25 mouse cellular contexts compared by ENCODE assay signal in genomic region chr11:42575146-42575873, GRCm38 (mm10).
DNase-seq lines count a peak whose midpoint lies in the region; ATAC-seq and TF ChIP-seq lines count a peak whose summit lies in the region.
"Had no signal": no experiment of that assay in that cellular context is flagged by ENCODE, and none has a peak within 500 bp of the region (broad histone marks: within the 10 kb centered on the region; RNA-seq: fewer than 3 reads in every experiment).

No protein-coding gene starts in this region.

- H3K36me3 ChIP-seq in midbrain, embryonic 16.5 days (ENCODE audit: control insufficient read depth, insufficient read depth, low read length) = no peaks in the 10 kb centered on the region
- H3K36me3 ChIP-seq: embryonic facial prominence, embryonic 10.5 days; embryonic facial prominence, embryonic 13.5 days; forebrain, embryonic 12.5 days; forebrain, embryonic 15.5 days; hindbrain, embryonic 12.5 days; hindbrain, embryonic 15.5 days had no signal

- no peak overlapping the region for H3K4me3 ChIP-seq in layer of hippocampus, adult 2 months
- H3K4me3 ChIP-seq in midbrain, embryonic 16.5 days (ENCODE audit: low read depth, low read length) = no peak overlapping the region
- H3K4me3 ChIP-seq: embryonic facial prominence, embryonic 10.5 days; embryonic facial prominence, embryonic 13.5 days; erythroblast, embryonic 14.5 days; forebrain, embryonic 12.5 days; forebrain, embryonic 15.5 days; gastrocnemius, adult 2 months; hindbrain, embryonic 12.5 days; hindbrain, embryonic 15.5 days had no signal

- no peak overlapping the region for H3K9ac ChIP-seq in midbrain, embryonic 16.5 days (ENCODE audit: low read depth, low read length)
- H3K9ac ChIP-seq: embryonic facial prominence, embryonic 13.5 days; forebrain, embryonic 12.5 days; forebrain, embryonic 15.5 days; hindbrain, embryonic 12.5 days; hindbrain, embryonic 15.5 days had no signal

- peaks cover 5% of the 10 kb centered on the region for H3K4me1 ChIP-seq in midbrain, embryonic 16.5 days (ENCODE audit: control insufficient read depth, insufficient read depth, low read length)
- H3K4me1 ChIP-seq: embryonic facial prominence, embryonic 10.5 days; embryonic facial prominence, embryonic 13.5 days; forebrain, embryonic 12.5 days; hindbrain, embryonic 12.5 days; hindbrain, embryonic 15.5 days had no signal

- 0 out of 2 replicates have a peak, but pooled peaks cover 3% of the 10 kb centered on the region for H3K9me3 ChIP-seq in midbrain, embryonic 16.5 days (replicated peaks; ENCODE audit: control insufficient read depth, low read length, poor library complexity, severe bottlenecking)
- H3K9me3 ChIP-seq: embryonic facial prominence, embryonic 10.5 days; embryonic facial prominence, embryonic 13.5 days; forebrain, embryonic 12.5 days; forebrain, embryonic 15.5 days; hindbrain, embryonic 12.5 days; hindbrain, embryonic 15.5 days had no signal

- no peak for DNase-seq in layer of hippocampus, adult 2 months (ENCODE audit: low spot score in 2 of 2)
- no peak for DNase-seq in layer of hippocampus, adult 9-11 months
- peak; percentile 71 for DNase-seq in right cerebral cortex, adult 18-20 months
- no peak for DNase-seq in right cerebral cortex, postnatal 10 days (ENCODE audit: low spot score in 2 of 2)
- peak; percentile 74 for DNase-seq in brain, adult 2 months (ENCODE audit: low read depth, low spot score)
- DNase-seq: adrenal gland, adult 2 months; adrenal gland, postnatal 14 days; B cell, adult 2 months; cerebellum, adult 11-12 months; cerebellum, adult 8-10 months; cerebellum, postnatal 10 days; cerebellum, postnatal 36 days; embryo, embryonic 11 days; gastrocnemius, adult 2 months; gastrocnemius, postnatal 14 days; heart, adult 11 months had no signal

- H3K27me3 ChIP-seq in midbrain, embryonic 16.5 days (ENCODE audit: control insufficient read depth, insufficient read depth, low read depth, low read length) = no peaks in the 10 kb centered on the region
- H3K27me3 ChIP-seq: embryonic facial prominence, embryonic 13.5 days; forebrain, embryonic 12.5 days; forebrain, embryonic 15.5 days; hindbrain, embryonic 12.5 days; hindbrain, embryonic 15.5 days had no signal

- peak overlapping the region; percentile 12; the same call in 1 of the 2 replicates for H3K27ac ChIP-seq in layer of hippocampus, adult 2 months
- H3K27ac ChIP-seq in midbrain, embryonic 16.5 days (ENCODE audit: low read length) = no peak overlapping the region
- H3K27ac ChIP-seq: embryonic facial prominence, embryonic 10.5 days; embryonic facial prominence, embryonic 13.5 days; forebrain, embryonic 12.5 days; forebrain, embryonic 15.5 days; gastrocnemius, adult 2 months; hindbrain, embryonic 12.5 days; hindbrain, embryonic 15.5 days had no signal

- no peak overlapping the region for H3K4me2 ChIP-seq in midbrain, embryonic 16.5 days (ENCODE audit: low read length)
- H3K4me2 ChIP-seq: embryonic facial prominence, embryonic 13.5 days; forebrain, embryonic 12.5 days; forebrain, embryonic 15.5 days; heart, embryonic 11.5 days; hindbrain, embryonic 12.5 days; hindbrain, embryonic 15.5 days had no signal

- 84% methylated on average over 3 of the region's 3 CpGs for WGBS in midbrain, embryonic 16.5 days

- no peak for TF ChIP-seq CTCF in layer of hippocampus, adult 2 months (conservative IDR thresholded peaks at IDR 0.05)

- no peak for ATAC-seq in midbrain, embryonic 16.5 days
- ATAC-seq: forebrain, embryonic 15.5 days had no signal

Comparison
In these comparisons a context has a peak if more than half of its experiments do, and no peak if none do; other contexts are left out.
1. DNase-seq: peak in right cerebral cortex, adult 18-20 months (single experiment) and brain, adult 2 months (single experiment); none in layer of hippocampus, adult 2 months (0 of 2), layer of hippocampus, adult 9-11 months (single experiment) and right cerebral cortex, postnatal 10 days (0 of 2).